Mouse (Mus musculus) embryo, embryonic 11 days (tissue): ENCODE measurements at regions not wholly inside any gene's neighbourhood (a gene's known extent, or its start where the extent isn't known, plus 50 kb on each side); places are given as distances from the start of the nearest gene placed in this dataset.

Source experiments
- DNase-seq: peaks from one replicate; pipeline ENCODE4 v3.0.0-alpha.2; 2015

GRCm38 (mm10) chr17:64229225-64229976 lies 102.3 kb downstream of the Pja2 start:
- no peak for DNase-seq

- DNase-seq = peak; percentile 43
These were observed 117.1 kb downstream of the Pja2 start for GRCm38 (mm10) chr17:64214599-64214998.

DNA sequence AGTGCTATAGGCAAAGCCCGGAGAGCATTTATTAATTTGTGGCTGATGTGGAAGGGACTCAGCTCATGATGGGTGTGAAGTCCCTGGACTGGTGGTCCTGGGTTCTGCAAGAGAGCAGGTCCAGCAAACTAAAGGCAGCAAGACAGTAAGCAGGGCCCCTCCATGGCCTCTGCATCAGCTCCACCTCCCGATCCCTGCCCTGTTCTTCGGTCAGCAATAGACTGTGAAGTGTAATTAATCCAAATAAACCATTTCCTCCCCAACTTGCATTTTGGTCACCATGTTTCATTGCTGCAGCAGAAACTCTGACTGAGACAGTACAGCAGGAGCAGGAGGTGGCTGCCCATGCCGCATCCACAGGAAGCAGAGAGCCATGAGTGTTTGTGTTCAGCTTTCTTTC lies 118.5 kb downstream of the Pja2 start:
- DNase-seq = no peak

- DNase-seq = no peak
These were observed 120.4 kb downstream of the Pja2 start for GRCm38 (mm10) chr17:64211281-64211680.

- DNase-seq = peak; percentile 14
These were observed 121.3 kb downstream of the Pja2 start for GRCm38 (mm10) chr17:64210366-64210765.

DNA sequence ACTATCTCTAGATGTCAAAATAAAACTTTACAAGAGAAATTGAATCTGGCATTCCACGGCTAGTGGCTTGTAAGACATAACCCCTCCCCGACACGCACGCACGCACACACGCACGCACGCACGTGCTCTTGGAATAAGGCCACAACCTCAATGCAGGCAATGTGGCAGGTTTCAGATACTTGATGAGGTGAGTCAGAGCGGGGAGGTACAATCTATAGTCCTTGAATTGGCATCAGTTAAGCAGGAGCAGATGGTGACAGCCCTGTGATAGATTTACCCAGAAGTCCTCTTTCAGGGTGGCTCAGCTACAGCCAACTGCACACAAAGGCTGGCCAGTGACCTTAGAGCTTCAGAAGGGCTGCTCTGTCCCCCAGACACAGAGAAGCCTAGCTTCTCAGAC lies 122.1 kb downstream of the Pja2 start:
- no peak for DNase-seq

DNA sequence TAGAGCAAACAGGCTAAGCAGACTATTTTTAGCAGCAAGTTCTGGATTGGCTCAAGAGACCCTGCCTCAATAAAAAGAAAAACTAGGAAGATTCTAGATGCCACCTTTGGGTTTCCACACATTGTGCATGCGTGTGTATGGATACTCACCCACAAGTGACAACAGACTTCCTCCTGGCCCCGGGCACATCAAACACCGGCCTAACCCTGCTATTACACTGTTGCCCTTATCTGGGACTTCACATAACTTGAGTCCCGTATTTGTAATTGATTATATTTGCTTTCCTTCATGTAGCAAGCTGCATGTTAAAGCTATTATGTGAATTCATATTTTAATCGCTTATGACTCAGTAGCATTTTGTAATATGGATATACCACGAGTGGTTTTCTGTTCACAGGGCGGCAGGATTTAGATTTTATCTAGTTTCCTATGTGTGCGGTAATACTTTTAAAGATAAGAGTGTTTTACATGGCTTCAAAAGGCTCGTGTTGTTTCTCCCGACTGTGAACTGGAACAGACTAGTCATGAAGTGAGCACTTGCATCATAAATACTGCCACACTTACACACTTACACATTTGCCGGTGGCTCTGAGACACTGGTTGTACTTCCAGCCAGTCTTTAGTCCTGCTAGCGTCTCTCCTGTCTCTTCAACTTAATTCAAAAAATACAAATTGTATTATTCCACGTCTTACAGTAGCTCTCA lies 123.4 kb downstream of the Pja2 start:
- DNase-seq = no peak

DNA sequence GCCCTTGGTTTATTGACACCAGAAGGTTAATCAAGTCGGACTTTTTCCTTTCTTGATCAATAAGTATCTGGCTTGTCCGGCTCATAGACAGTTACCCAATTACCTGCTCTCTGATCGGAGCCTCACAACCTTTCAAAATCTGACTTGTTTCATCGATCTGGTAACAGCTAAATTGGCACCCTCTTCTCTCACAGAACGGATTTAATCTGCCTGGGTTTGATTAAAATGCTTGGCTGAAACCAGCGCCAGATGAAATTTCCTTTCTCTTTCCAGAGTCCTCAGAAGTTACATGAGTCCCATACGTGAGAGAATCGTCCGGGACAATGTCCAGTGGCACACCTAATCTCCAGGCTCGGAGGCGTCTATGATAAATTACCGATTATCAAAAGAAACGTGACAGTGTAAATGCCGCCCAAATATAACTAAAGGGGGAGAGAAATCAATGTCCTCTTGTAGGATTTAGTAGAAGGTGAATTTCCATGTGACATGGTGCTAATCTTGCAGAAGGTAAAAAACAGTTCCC lies 125.5 kb downstream of the Pja2 start:
- no peak for DNase-seq

GRCm38 (mm10) chr17:64203611-64204010 lies 128.1 kb downstream of the Pja2 start:
- no peak for DNase-seq

GRCm38 (mm10) chr17:64202248-64202647 lies 129.5 kb downstream of the Pja2 start:
- no peak for DNase-seq

GRCm38 (mm10) chr17:64201609-64202008 lies 130.1 kb downstream of the Pja2 start:
- no peak for DNase-seq

DNA sequence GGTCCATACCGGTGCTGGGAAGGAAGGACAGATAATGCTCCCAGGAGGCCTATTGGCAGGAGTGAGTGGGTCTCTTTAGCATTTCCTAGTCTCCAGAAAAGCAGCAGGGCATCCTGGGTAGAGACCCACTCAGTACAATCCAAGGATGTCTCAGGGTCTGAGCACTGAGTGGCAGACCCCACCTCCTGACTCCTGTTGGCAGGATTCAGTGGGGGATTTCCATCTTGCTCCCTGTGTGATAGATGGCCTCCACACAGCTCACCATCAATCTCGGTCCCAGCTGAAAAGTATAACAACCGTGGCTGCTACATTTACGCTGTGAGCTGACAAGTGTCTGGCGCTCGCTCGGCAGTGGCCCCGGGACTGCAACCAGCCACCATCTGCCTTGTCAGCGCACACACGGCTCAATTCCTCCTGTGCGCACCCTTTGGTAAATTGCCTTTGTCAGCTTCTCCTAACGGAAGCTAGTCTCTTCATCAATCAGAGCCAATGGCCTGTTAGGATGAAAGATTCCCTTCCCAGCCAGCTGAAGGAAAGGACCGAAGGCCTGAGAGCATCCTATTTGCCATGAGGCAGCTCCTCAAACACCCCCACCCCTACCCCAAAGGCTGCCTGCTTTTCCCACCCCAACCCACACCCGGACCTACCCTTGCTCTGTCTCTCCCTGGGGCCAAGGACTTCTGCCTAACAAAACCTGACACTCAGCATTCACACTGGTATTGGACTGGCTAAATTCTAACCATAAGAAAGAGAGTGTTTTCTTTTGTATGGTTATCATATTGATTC lies 131.4 kb downstream of the Pja2 start:
- peak; percentile 27 for DNase-seq

- DNase-seq = no peak
These were observed 132.3 kb downstream of the Pja2 start for GRCm38 (mm10) chr17:64199241-64199933.

DNA sequence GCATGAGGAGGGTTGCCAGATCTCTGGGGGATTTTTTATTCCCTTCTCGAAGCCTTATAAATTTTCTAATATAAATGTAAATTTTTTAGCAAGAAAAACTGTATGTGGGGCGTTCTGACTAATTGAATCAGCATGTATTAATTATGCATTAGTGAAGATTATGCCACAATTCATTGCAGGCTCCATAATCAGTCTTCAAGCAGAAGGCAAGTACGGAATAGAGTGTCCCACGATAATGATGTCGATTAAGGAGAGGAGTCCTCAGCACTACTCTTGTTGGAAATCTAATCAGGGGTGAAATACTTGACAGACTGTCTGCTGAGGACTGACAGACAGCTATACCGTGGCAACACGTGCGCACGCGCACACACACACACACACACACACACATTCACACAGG lies 135.3 kb downstream of the Pja2 start:
- no peak for DNase-seq

- DNase-seq = no peak
These were observed 138.7 kb downstream of the Pja2 start for GRCm38 (mm10) chr17:64193055-64193454.
